Mouse (Mus musculus) heart, postnatal 0 days (tissue): ENCODE measurements at regions not wholly inside any gene's neighbourhood (a gene's known extent, or its start where the extent isn't known, plus 50 kb on each side); places are given as distances from the start of the nearest gene placed in this dataset.

Experiments used
- CTCF ChIP-seq: IDR thresholded peaks from 2 replicates; pipeline ENCODE4 v1.5.1; 2016; ENCODE audit warnings: antibody characterized with exemption, control low read depth, low read depth
- EP300 ChIP-seq: IDR thresholded peaks from 2 replicates; pipeline ENCODE4 v1.6.1; 2016; ENCODE audit warnings: antibody characterized with exemption, low read depth

GRCm38 (mm10) chr4:45617126-45617525, 84.9 kb upstream of the Shb start:
- TF ChIP-seq CTCF (no peak), EP300 (no peak)
